Comparison of ENCODE assay signal across 1 mouse cellular context in the genomic region with DNA sequence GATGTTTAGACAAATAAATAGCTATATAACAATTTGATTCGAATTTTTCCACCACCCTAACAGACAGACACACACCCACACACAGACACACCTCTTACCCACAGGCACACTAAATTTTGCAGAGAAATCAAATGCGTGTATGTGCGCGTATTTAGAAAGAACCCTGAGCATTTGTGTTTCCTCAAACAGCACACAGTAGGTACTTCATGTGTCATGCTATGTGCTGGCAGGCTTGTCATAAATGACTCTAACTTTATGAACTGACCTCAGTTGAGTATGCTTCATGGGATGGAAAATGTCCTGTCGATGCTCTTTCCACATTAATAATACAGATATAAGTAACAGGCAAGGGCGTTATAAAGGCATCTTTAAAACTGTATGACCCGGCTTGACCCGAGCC.
TF ChIP-seq lines count a peak whose summit lies in the region.

No protein-coding gene starts in this region.

TF ChIP-seq in CH12.LX, 34 proteins besides CTCF, POLR2A, EP300 and RAD21 (continued from another document):
- TF ChIP-seq RCOR1 (conservative IDR thresholded peaks at IDR 0.05; ENCODE audit: low read depth, low read length): no peak
- no peak for TF ChIP-seq HCFC1 (IDR thresholded peaks at IDR 0.05; ENCODE audit: low read depth, low read length)
- TF ChIP-seq ZKSCAN1 (IDR thresholded peaks at IDR 0.05; ENCODE audit: borderline replicate concordance, low read depth, low read length): peak; percentile 74
